Mouse (Mus musculus): ENCODE results near the gene Gm10382. TPM values are rescaled to one million over a fixed set of nuclear protein-coding genes. Genes with fewer than 3 reads are reported as not detected.

The Gm10382 gene
- polyA plus RNA-seq, 1 experiment from 2014 or later: 0.32 TPM

DNA sequence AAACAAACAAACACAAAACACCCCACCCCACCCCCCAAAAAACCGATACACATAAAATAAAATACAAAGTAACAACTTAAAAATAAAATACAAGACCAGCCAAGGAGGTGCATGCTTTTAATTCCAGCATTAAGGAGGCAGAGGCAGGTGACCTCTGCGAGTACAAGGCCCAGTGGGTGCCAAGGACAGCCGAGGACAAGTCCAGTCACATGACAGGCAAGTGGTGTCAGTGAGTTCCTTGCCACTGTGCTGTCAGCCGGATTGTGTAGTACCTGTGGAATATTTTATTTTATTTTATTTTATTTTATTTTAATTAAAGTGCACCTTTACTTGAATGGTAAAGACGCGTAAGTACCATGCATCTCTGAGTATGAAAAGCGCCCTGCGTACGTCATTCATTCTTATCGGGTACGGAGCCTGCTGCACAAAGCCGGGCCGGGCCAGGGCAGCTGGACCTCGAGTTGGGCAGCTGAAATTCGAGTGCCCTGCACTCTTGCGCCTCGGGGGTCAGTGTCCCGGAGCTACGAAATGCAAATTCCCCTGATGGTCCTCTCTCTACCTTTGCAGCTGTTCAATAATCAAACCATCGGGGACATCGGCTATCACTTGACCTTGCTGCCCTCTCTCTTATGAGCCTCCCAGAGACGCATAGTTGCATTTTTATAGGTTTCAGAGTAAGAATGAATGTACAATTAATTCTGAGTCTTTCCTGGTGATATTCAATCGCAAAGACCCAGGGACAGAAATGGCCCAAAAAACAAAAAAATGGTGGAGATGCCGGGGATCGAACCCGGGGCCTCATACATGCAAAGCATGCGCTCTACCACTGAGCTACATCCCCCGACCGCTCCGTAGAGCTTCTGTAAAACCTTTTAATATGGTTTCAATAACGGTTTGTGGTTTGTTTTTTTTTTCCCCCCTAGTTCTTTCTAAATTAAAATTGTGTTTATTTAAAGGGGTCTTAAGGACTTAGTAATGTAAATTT lies 14.7 kb downstream of the Gm10382 start:
- H3K4me1 ChIP-seq: peaks cover 15% of the 10 kb centered on the region
- peak overlapping the region; percentile 29 for H3K4me3 ChIP-seq
- 15% methylated on average over 31 of the region's 31 CpGs for WGBS
- H3K27me3 ChIP-seq: no peaks in the 10 kb centered on the region
- no peaks in the 10 kb centered on the region for H3K9me3 ChIP-seq
- no peaks in the 10 kb centered on the region for H3K36me3 ChIP-seq
- no peak overlapping the region for H3K9ac ChIP-seq
- H3K27ac ChIP-seq: no peak overlapping the region
- ATAC-seq (ENCODE audit: insufficient number of reproducible peaks, low FRiP score, low TSS enrichment, low read depth): no peak
- peak overlapping the region; percentile 41 for H3K4me2 ChIP-seq

DNA sequence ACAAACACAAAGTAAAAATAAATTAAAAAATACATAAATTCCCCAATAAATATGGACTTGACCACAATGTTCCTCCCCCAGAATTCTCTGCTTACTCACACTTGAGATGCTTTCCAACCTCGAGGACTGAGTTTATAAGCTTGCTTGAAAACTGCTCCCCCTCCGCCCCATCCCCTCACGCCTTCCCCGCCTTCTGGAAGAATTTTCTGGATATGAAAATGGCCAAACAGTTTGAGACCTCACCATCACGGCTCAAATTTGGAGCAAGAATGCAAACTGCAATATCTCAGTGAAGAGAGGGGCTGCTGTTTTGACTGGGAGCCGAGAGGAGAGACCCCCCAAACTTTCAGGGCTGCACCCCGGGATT lies 15.4 kb downstream of the Gm10382 start:
- Histone ChIP-seq H3K4me2 (peak overlapping the region; percentile 80), H3K27me3 (no peaks in the 10 kb centered on the region), H3K4me3 (peak overlapping the region; percentile 59), H3K9ac (peak overlapping the region; percentile 48), H3K4me1 (peaks cover 16% of the 10 kb centered on the region), H3K27ac (peak overlapping the region; percentile 91), H3K9me3 (no peaks in the 10 kb centered on the region), H3K36me3 (no peaks in the 10 kb centered on the region)
- ATAC-seq (ENCODE audit: insufficient number of reproducible peaks, low FRiP score, low TSS enrichment, low read depth): no peak
- WGBS: 2% methylated on average over 7 of the region's 7 CpGs

DNA sequence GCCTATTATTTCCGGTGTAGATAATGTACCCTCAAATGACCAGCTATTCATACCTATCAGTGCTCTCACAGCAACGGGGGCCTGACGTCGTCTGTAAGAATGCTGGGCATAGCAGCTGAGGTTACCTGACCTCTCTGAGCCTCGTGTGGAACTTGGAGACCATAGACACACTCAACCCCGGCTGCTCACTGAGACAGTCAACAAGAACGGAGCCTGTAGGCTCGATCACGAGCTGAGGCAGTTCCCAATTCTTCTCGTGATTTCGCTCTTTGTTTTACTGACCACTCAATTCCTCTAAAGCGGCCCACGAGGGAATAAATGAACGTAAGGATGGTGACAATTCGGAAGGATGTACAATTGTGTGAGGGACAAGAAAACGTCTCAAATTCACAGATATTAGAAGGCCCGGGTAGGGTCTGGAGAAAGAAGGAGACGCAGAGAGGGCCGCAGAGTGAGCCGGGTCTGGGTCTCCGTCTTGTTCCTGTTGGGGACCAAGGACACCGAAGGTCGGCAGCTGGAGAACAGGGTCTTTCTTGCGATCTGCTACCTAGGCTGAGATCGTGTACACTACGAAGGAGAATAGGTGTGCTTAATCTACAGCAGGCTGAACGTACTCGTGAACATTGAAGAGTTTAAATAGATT lies 15.9 kb downstream of the Gm10382 start:
- WGBS: under 1% methylated on average over 28 of the region's 28 CpGs
- Histone ChIP-seq H3K27ac (peak overlapping the region; percentile 91), H3K9me3 (no peaks in the 10 kb centered on the region), H3K36me3 (no peaks in the 10 kb centered on the region), H3K4me2 (peak overlapping the region; percentile 80), H3K27me3 (no peaks in the 10 kb centered on the region), H3K4me3 (peak overlapping the region; percentile 59), H3K9ac (peak overlapping the region; percentile 48), H3K4me1 (peaks cover 21% of the 10 kb centered on the region)
- ATAC-seq (ENCODE audit: insufficient number of reproducible peaks, low FRiP score, low TSS enrichment, low read depth): 0 out of 2 replicates have a peak, but pooled peaks have one; percentile 20

DNA sequence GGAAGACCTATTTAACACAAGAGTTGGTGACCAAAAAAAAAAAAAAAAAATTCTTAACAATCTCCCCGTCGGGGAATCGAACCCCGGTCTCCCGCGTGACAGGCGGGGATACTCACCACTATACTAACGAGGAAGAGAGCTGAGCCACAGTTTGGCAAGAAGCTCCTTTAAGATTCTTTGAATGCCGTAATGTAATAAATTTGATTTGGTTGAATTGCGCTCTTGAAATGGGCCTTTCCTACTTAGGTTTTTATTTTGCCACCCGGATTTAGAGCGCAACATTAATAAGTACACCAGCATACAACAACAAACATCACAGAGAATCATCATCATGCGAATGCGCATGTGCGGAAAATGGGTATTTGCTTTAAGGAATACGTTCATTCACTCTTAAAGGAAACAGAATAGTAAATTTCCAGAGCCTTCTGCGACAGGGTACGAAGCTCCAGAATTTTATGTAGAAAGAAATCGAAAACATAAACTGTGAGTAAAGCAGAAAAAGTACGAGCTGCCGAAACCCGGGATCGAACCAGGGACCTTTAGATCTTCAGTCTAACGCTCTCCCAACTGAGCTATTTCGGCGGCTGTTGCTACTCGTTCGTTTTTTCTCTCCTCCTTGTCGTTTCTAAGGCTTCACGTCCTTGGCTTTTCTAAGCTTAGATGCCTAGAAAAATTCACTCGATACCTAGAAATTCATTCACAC lies 16.6 kb downstream of the Gm10382 start:
- Histone ChIP-seq H3K27me3 (no peaks in the 10 kb centered on the region), H3K4me2 (peak overlapping the region; percentile 80), H3K27ac (peak overlapping the region; percentile 91), H3K36me3 (no peaks in the 10 kb centered on the region), H3K9ac (peak overlapping the region; percentile 48; the same call in 1 of the 2 replicates), H3K9me3 (no peaks in the 10 kb centered on the region), H3K4me3 (peak overlapping the region; percentile 59), H3K4me1 (peaks cover 25% of the 10 kb centered on the region)
- under 1% methylated on average over 31 of the region's 31 CpGs for WGBS
- peak; percentile 61; the same call in 1 of the 2 replicates for ATAC-seq (ENCODE audit: insufficient number of reproducible peaks, low FRiP score, low TSS enrichment, low read depth)

DNA sequence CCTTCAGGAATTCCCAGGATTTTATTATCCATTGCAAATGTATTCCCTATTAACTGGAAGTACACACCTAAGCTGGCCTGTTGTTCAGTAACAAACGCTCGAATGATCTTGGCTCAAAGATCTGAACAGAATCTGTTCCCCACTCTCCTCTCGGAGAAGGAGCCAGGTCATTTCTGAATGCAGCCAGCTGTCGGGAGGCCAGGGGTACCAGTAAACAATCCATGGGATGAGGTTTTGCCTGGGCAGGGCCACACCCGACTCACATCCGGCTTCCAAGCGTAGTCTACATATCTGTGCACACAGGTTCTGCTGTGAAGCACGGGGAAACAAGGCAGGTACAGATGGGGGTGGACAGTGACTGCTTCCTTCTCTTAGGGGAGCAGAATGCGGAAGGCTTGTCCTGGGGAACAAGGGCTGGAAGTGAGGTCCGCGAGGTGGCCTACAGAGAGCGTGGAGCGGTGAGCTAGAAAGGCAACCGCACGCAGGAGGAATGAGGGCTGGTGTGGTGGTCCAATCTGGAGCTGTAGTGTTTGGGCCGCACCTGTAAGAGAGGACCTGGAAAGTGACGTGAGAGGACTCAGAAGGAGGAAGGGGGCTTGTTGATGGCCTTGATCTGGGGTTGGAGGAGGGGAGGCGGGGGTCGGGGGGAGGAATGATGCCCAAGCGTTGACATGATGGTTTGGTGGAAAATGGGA lies 17.3 kb downstream of the Gm10382 start:
- H3K27ac ChIP-seq: peak overlapping the region; percentile 91
- peak overlapping the region; percentile 80 for H3K4me2 ChIP-seq
- 0 out of 2 replicates have a peak, but pooled peaks have one; percentile 25 for ATAC-seq (ENCODE audit: insufficient number of reproducible peaks, low FRiP score, low TSS enrichment, low read depth)
- WGBS: 2% methylated on average over 20 of the region's 20 CpGs
- no peaks in the 10 kb centered on the region for H3K36me3 ChIP-seq
- H3K4me3 ChIP-seq: peak overlapping the region; percentile 59
- H3K9me3 ChIP-seq: no peaks in the 10 kb centered on the region
- no peaks in the 10 kb centered on the region for H3K27me3 ChIP-seq
- peaks cover 25% of the 10 kb centered on the region for H3K4me1 ChIP-seq
- H3K9ac ChIP-seq: peak overlapping the region; percentile 39; the same call in 1 of the 2 replicates

DNA sequence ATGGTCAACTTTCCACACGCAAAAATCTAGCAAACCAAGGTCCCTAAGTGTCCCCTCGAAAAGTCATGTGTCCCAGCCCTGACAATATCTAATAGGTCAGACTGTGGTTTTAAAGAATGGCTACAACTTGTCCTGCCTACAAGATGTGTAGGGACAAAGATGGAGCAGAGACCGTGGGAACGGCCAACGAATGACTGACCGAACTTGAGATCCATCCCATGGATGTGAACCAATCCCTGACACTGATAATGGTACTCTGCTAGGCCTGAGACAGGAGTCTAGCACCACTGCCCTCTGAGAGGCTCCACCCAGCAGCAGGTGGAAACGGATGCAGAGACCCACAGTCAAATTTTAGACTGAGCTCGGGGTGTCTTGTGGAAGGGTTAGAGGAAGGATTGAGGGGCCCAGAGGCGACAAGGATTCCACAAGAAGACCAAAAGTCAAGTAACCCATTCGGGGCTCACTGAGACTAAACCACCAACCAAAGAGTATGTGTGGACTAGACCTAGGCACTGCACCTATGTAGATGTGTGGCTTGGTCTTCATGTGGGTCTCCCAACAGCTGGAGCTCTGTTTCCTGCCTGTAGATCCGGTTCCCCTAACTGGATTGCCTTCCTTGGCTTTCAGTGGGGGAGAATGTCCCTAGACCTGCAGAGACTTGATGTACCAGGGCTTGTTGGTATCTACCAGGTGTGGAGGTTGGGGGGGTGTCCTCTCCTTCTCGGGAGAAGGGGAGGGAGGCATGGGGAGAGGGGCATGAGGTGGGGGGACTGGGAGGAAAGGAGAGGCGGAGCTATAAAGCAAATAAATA lies 18.1 kb downstream of the Gm10382 start:
- H3K4me1 ChIP-seq: peaks cover 25% of the 10 kb centered on the region
- H3K4me2 ChIP-seq: peak overlapping the region; percentile 80
- no peaks in the 10 kb centered on the region for H3K27me3 ChIP-seq
- WGBS: 53% methylated on average over 13 of the region's 13 CpGs
- no peaks in the 10 kb centered on the region for H3K9me3 ChIP-seq
- ATAC-seq (ENCODE audit: insufficient number of reproducible peaks, low FRiP score, low TSS enrichment, low read depth): no peak
- H3K9ac ChIP-seq: peak overlapping the region; percentile 39; the same call in 1 of the 2 replicates
- H3K27ac ChIP-seq: peak overlapping the region; percentile 91
- peak overlapping the region; percentile 59 for H3K4me3 ChIP-seq
- no peaks in the 10 kb centered on the region for H3K36me3 ChIP-seq

DNA sequence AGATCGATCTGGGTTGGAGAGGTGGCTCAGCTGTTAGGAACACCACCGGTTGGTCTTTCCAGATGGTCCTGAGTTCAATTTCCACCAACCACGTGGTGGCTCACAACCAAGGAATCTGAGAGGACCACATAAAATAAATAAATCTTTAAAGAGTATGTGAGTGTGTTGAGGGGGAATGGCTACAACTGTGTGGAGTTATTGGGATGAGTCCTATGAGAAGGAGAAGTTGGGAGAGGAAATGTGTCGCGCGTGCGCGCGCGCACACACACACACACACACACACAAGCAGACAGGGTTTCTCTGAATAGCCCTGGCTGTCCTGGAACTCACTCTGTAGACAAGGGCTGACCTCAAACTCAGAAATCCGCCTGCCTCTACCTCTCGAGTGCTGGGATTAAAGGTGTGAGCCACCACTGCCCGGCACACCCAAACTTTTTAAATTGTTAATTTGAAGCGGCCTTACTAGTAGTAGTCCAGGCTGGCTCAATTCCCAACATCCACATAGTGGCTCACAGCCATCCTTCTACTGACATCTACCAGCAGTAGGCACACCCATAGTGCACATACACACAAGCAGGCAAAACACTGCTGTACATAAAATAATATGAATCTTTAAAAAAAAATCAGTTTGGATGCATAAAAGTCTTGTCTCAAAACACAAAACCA lies 18.9 kb downstream of the Gm10382 start:
- no peak for ATAC-seq (ENCODE audit: insufficient number of reproducible peaks, low FRiP score, low TSS enrichment, low read depth)
- H3K9ac ChIP-seq: no peak overlapping the region
- H3K4me3 ChIP-seq: peak overlapping the region; percentile 32; the same call in 1 of the 2 replicates

DNA sequence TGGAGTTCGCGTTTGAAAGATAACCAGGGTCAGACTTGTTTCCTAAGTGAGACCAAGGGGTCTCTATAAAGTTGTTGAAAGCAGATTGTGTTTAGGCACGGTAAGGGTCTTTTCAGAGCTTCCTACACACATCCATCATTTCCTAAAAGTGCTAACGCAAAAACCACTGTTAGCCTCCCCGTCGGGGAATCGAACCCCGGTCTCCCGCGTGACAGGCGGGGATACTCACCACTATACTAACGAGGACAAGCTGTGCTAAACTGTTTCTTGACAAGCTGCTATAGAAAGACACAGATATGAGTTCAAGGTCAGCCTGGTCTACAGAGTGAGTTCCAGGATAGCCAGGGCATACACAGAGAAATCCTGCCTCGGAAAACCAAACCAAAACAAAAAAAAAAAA lies 19.7 kb downstream of the Gm10382 start:
- Histone ChIP-seq H3K27me3 (no peaks in the 10 kb centered on the region), H3K4me1 (peaks cover 24% of the 10 kb centered on the region), H3K27ac (peak overlapping the region; percentile 17; the same call in 1 of the 2 replicates), H3K9ac (no peak overlapping the region), H3K9me3 (no peaks in the 10 kb centered on the region), H3K4me3 (peak overlapping the region; percentile 32), H3K4me2 (peak overlapping the region; percentile 41), H3K36me3 (peaks cover 12% of the 10 kb centered on the region; the same call in 1 of the 2 replicates)
- WGBS: under 1% methylated on average over 13 of the region's 13 CpGs
- peak; percentile 53 for ATAC-seq (ENCODE audit: insufficient number of reproducible peaks, low FRiP score, low TSS enrichment, low read depth)

More for the DNA sequence above, 18.9 kb downstream of the Gm10382 start:
- Histone ChIP-seq H3K9me3 (no peaks in the 10 kb centered on the region), H3K27ac (no peak overlapping the region), H3K36me3 (0 out of 2 replicates have a peak, but pooled peaks cover 6% of the 10 kb centered on the region), H3K4me2 (no peak overlapping the region), H3K27me3 (no peaks in the 10 kb centered on the region), H3K4me1 (peaks cover 25% of the 10 kb centered on the region)
- 69% methylated on average over 14 of the region's 14 CpGs for WGBS

DNA sequence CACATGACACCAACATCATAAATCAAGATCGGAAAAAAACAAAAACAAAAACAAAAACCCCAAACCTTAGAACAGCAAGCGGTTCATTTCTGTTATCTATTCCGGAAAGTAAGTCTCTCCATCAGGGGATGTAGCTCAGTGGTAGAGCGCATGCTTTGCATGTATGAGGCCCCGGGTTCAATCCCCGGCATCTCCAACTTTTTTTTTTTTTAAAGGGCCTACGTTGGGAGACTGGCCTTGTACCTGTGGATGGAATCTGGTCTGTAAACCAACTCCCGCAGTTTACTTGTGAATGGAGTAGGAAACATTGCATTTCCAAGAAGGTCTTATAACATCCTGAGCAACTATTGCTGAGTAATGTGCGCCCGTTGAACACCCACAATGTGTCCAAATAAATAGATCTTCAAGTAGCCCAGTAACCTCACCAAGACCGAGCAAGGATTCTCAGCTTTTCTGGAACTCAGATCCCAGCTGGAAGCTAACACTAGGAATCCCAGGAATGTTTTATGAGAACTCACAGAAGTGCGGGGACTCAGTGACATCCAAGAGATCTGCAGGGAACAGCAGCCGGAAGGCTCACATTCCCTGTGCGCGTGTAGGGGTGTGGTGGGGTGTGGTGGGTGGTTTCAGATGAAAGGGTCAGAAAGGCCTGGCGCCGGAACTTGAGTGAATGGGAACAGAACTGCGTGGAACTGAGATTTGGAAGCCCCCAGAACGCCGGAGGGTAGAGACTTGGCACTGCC lies 20.4 kb downstream of the Gm10382 start:
- H3K27me3 ChIP-seq: no peaks in the 10 kb centered on the region
- H3K4me1 ChIP-seq: peaks cover 23% of the 10 kb centered on the region
- H3K36me3 ChIP-seq: peaks cover 17% of the 10 kb centered on the region
- no peaks in the 10 kb centered on the region for H3K9me3 ChIP-seq
- peak overlapping the region; percentile 32 for H3K4me3 ChIP-seq
- ATAC-seq (ENCODE audit: insufficient number of reproducible peaks, low FRiP score, low TSS enrichment, low read depth): no peak
- 0 out of 2 replicates have a peak overlapping the region, but pooled peaks have one; percentile 17 for H3K27ac ChIP-seq
- no peak overlapping the region for H3K9ac ChIP-seq
- H3K4me2 ChIP-seq: peak overlapping the region; percentile 41
- 8% methylated on average over 20 of the region's 20 CpGs for WGBS
